Mouse (Mus musculus): ENCODE data around the gene Mosmo. TPM values are rescaled to one million over a fixed set of nuclear protein-coding genes. Genes with fewer than 3 reads are reported as not detected.
A peak's percentile ranks its signal among the peaks of the same experiment; 100 is the strongest.
"Not testable (repeated sequence)": the region's sequence is repeated elsewhere in the genome, so short reads cannot be mapped to it uniquely, and the experiment has no call there.

Gene Mosmo
- polyA plus RNA-seq, 1 experiment from 2014 or later = 13.5 TPM

GRCm38 (mm10) chr7:120712071-120712470 lies 34.7 kb downstream of the Mosmo start:
- no peak overlapping the region for H3K9ac ChIP-seq
- 87% methylated on average over 2 of the region's 2 CpGs for WGBS
- H3K27ac ChIP-seq = no peak overlapping the region
- H3K4me3 ChIP-seq (replicated peaks) = no peak overlapping the region
- no peaks in the 10 kb centered on the region for H3K9me3 ChIP-seq
- no peak for ATAC-seq (ENCODE audit: insufficient read depth, low FRiP score, low read depth)
- H3K36me3 ChIP-seq = no peaks in the 10 kb centered on the region
- no peak overlapping the region for H3K4me2 ChIP-seq
- no peaks in the 10 kb centered on the region for H3K4me1 ChIP-seq
- no peaks in the 10 kb centered on the region for H3K27me3 ChIP-seq (replicated peaks)

- H3K9me3 ChIP-seq = no peaks in the 10 kb centered on the region
- ATAC-seq (ENCODE audit: insufficient read depth, low FRiP score, low read depth) = no peak
- no peaks in the 10 kb centered on the region for H3K36me3 ChIP-seq
- no peak overlapping the region for H3K4me2 ChIP-seq
- no peaks in the 10 kb centered on the region for H3K4me1 ChIP-seq
- WGBS = 89% methylated on average over 2 of the region's 2 CpGs
- H3K27me3 ChIP-seq (replicated peaks) = no peaks in the 10 kb centered on the region
- no peak overlapping the region for H3K27ac ChIP-seq
- H3K4me3 ChIP-seq (replicated peaks) = no peak overlapping the region
- no peak overlapping the region for H3K9ac ChIP-seq
Observed at GRCm38 (mm10) chr7:120713225-120713624, 35.8 kb downstream of the Mosmo start.

GRCm38 (mm10) chr7:120713951-120714350 lies 36.5 kb downstream of the Mosmo start:
- not testable (repeated sequence) for H3K27me3 ChIP-seq (replicated peaks); H3K4me1 ChIP-seq; H3K9me3 ChIP-seq; H3K27ac ChIP-seq; H3K4me2 ChIP-seq; ATAC-seq (ENCODE audit: insufficient read depth, low FRiP score, low read depth); H3K4me3 ChIP-seq (replicated peaks); H3K36me3 ChIP-seq; H3K9ac ChIP-seq
- WGBS = 87% methylated on average over 11 of the region's 11 CpGs

- no peaks in the 10 kb centered on the region for H3K36me3 ChIP-seq
- no peak overlapping the region for H3K4me3 ChIP-seq (replicated peaks)
- H3K9ac ChIP-seq = no peak overlapping the region
- no peaks in the 10 kb centered on the region for H3K4me1 ChIP-seq
- 57% methylated on average over 2 of the region's 2 CpGs for WGBS
- H3K27me3 ChIP-seq (replicated peaks) = no peaks in the 10 kb centered on the region
- ATAC-seq (ENCODE audit: insufficient read depth, low FRiP score, low read depth) = no peak
- H3K9me3 ChIP-seq = no peaks in the 10 kb centered on the region
- no peak overlapping the region for H3K4me2 ChIP-seq
- no peak overlapping the region for H3K27ac ChIP-seq
Observed at GRCm38 (mm10) chr7:120717261-120717660, 39.8 kb downstream of the Mosmo start.

GRCm38 (mm10) chr7:120721051-120721450 lies 43.6 kb downstream of the Mosmo start:
- Histone ChIP-seq H3K36me3 (no peaks in the 10 kb centered on the region), H3K4me3 (replicated peaks) (no peak overlapping the region), H3K9me3 (no peaks in the 10 kb centered on the region), H3K27ac (no peak overlapping the region), H3K4me1 (no peaks in the 10 kb centered on the region), H3K9ac (no peak overlapping the region), H3K4me2 (no peak overlapping the region), H3K27me3 (replicated peaks) (no peaks in the 10 kb centered on the region)
- 87% methylated on average over 5 of the region's 5 CpGs for WGBS
- no peak for ATAC-seq (ENCODE audit: insufficient read depth, low FRiP score, low read depth)

DNA sequence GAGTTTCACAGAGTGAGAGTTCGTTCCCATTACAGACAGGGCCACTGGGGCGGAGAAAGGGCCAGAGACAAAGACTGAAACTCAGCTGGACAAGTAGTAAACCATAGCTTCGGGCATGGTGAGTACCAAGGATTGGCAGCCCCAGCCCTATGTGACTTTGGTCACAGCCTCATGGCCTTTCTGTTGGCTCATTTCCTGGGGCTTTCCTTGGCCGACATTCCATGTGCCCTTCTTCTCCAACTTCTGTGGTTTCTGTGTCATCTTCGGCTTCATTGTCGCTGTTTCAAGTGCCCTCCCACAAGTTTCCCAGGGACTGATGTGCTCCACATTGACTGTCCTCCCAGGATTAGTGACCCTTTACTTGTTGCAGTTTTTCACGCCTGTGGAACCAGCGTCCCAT lies 44.0 kb downstream of the Mosmo start:
- H3K4me3 ChIP-seq (replicated peaks) = no peak overlapping the region
- no peak for ATAC-seq (ENCODE audit: insufficient read depth, low FRiP score, low read depth)
- H3K36me3 ChIP-seq = no peaks in the 10 kb centered on the region
- no peaks in the 10 kb centered on the region for H3K9me3 ChIP-seq
- no peak overlapping the region for H3K9ac ChIP-seq
- H3K27me3 ChIP-seq (replicated peaks) = no peaks in the 10 kb centered on the region
- H3K27ac ChIP-seq = no peak overlapping the region
- 91% methylated on average over 8 of the region's 8 CpGs for WGBS
- H3K4me2 ChIP-seq = no peak overlapping the region
- no peaks in the 10 kb centered on the region for H3K4me1 ChIP-seq

- H3K4me2 ChIP-seq = no peak overlapping the region
- H3K27me3 ChIP-seq (replicated peaks) = no peaks in the 10 kb centered on the region
- H3K36me3 ChIP-seq = no peaks in the 10 kb centered on the region
- no peaks in the 10 kb centered on the region for H3K9me3 ChIP-seq
- H3K9ac ChIP-seq = no peak overlapping the region
- no peak for ATAC-seq (ENCODE audit: insufficient read depth, low FRiP score, low read depth)
- no peaks in the 10 kb centered on the region for H3K4me1 ChIP-seq
- no peak overlapping the region for H3K4me3 ChIP-seq (replicated peaks)
- no peak overlapping the region for H3K27ac ChIP-seq
- 89% methylated on average over 4 of the region's 4 CpGs for WGBS
Observed at GRCm38 (mm10) chr7:120722063-120722462, 44.6 kb downstream of the Mosmo start.

DNA sequence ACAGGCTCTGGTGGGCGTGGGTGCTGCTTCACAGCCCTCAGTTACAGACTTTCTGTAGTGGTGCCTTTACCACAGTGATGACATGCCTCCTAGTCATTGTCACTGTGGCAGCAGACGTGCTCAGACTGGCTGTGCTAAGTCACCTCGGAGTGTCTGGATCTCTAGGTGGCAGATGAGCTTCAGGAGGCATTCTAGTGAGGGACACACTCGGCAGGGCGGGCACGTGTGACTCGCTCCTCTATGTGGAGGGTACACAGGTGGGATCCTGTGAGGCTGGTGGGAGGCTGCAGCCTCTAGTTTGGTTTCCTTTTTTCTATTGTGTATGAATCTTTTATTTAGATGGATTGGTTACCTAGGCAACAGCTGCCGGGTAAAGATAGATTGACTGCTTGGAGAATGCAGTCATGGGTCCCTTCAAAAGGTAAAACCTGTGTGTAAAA lies 45.4 kb downstream of the Mosmo start:
- H3K4me2 ChIP-seq = no peak overlapping the region
- H3K4me1 ChIP-seq = no peaks in the 10 kb centered on the region
- ATAC-seq (ENCODE audit: insufficient read depth, low FRiP score, low read depth) = no peak
- no peak overlapping the region for H3K27ac ChIP-seq
- no peak overlapping the region for H3K4me3 ChIP-seq (replicated peaks)
- no peaks in the 10 kb centered on the region for H3K27me3 ChIP-seq (replicated peaks)
- H3K36me3 ChIP-seq = no peaks in the 10 kb centered on the region
- WGBS = 64% methylated on average over 8 of the region's 8 CpGs
- H3K9ac ChIP-seq = no peak overlapping the region
- H3K9me3 ChIP-seq = no peaks in the 10 kb centered on the region

GRCm38 (mm10) chr7:120727581-120727980 lies 50.2 kb downstream of the Mosmo start:
- H3K27ac ChIP-seq = no peak overlapping the region
- no peaks in the 10 kb centered on the region for H3K36me3 ChIP-seq
- H3K4me1 ChIP-seq = 0 out of 2 replicates have a peak, but pooled peaks cover 4% of the 10 kb centered on the region
- no peak overlapping the region for H3K4me2 ChIP-seq
- no peaks in the 10 kb centered on the region for H3K27me3 ChIP-seq (replicated peaks)
- H3K9ac ChIP-seq = no peak overlapping the region
- H3K4me3 ChIP-seq (replicated peaks) = no peak overlapping the region
- H3K9me3 ChIP-seq = no peaks in the 10 kb centered on the region
- WGBS = 89% methylated on average over 3 of the region's 3 CpGs
- ATAC-seq (ENCODE audit: insufficient read depth, low FRiP score, low read depth) = peak; percentile 27; the same call in 1 of the 2 replicates

GRCm38 (mm10) chr7:120729635-120730034 lies 52.2 kb downstream of the Mosmo start:
- Histone ChIP-seq H3K4me1 (0 out of 2 replicates have a peak, but pooled peaks cover 4% of the 10 kb centered on the region), H3K4me3 (replicated peaks) (no peak overlapping the region), H3K9ac (no peak overlapping the region), H3K27ac (no peak overlapping the region), H3K4me2 (no peak overlapping the region), H3K9me3 (no peaks in the 10 kb centered on the region), H3K36me3 (no peaks in the 10 kb centered on the region), H3K27me3 (replicated peaks) (no peaks in the 10 kb centered on the region)
- no peak for ATAC-seq (ENCODE audit: insufficient read depth, low FRiP score, low read depth)
- WGBS = 53% methylated on average over 5 of the region's 5 CpGs

DNA sequence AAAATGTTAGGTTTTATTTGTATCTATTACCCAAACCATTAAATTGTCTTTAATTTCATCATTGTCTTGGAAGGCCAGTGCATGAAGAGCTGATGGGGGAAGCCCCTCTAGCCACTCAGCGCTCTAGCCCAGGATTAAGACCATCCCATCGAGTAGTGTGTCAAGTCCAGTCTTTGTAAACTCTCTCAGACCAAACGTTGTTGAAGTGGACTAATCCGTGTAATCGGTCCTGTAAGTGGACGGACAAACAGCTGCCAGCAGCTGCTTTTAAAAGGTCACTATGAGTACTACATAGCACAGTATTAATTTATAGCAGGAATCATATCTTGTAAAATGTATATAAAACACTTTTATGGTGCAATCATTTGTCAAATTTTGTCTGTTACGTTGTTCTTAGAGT lies 55.5 kb downstream of the Mosmo start:
- Histone ChIP-seq H3K4me3 (replicated peaks) (no peak overlapping the region), H3K27me3 (replicated peaks) (no peaks in the 10 kb centered on the region), H3K4me2 (no peak overlapping the region), H3K27ac (peak overlapping the region; percentile 8; the same call in 1 of the 2 replicates), H3K9ac (no peak overlapping the region), H3K36me3 (no peaks in the 10 kb centered on the region), H3K4me1 (0 out of 2 replicates have a peak, but pooled peaks cover 4% of the 10 kb centered on the region), H3K9me3 (no peaks in the 10 kb centered on the region)
- 39% methylated on average over 7 of the region's 7 CpGs for WGBS
- ATAC-seq (ENCODE audit: insufficient read depth, low FRiP score, low read depth) = peak; percentile 65; the same call in 1 of the 2 replicates

- ATAC-seq (ENCODE audit: insufficient read depth, low FRiP score, low read depth) = no peak
- no peak within 1 kb of the TSS for H3K27ac ChIP-seq
- H3K27me3 ChIP-seq (replicated peaks) = no peaks in the 10 kb centered on the region
- WGBS = 70% methylated on average over 6 of the region's 6 CpGs
- H3K9me3 ChIP-seq = no peaks in the 10 kb centered on the region
- H3K36me3 ChIP-seq = no peaks in the 10 kb centered on the region
- no peak within 1 kb of the TSS for H3K4me2 ChIP-seq
- H3K9ac ChIP-seq = no peak within 1 kb of the TSS
- peaks cover 5% of the 10 kb centered on the region; the same call in 1 of the 2 replicates for H3K4me1 ChIP-seq
- no peak within 1 kb of the TSS for H3K4me3 ChIP-seq (replicated peaks)
Observed at GRCm38 (mm10) chr7:120739018-120739417, 61.6 kb downstream of the Mosmo start, which contains the start of gene Vwa3a. Gene Vwa3a, plus strand, starts transcription at chr7:120739318.

GRCm38 (mm10) chr7:120739558-120740101 lies 62.2 kb downstream of the Mosmo start:
- Histone ChIP-seq H3K4me1 (peaks cover 5% of the 10 kb centered on the region; the same call in 1 of the 2 replicates), H3K36me3 (no peaks in the 10 kb centered on the region), H3K27ac (no peak overlapping the region), H3K27me3 (replicated peaks) (no peaks in the 10 kb centered on the region), H3K4me2 (no peak overlapping the region), H3K9me3 (no peaks in the 10 kb centered on the region), H3K4me3 (replicated peaks) (no peak overlapping the region), H3K9ac (no peak overlapping the region)
- WGBS = 14% methylated on average over 5 of the region's 5 CpGs
- ATAC-seq (ENCODE audit: insufficient read depth, low FRiP score, low read depth) = peak; percentile 43

All from stomach, embryonic 15.5 days (tissue).